Mouse (Mus musculus) liver, embryonic 12.5 days (tissue): Measurements from ENCODE around the gene Odf3b. TPM values are rescaled to one million over a fixed set of nuclear protein-coding genes. Genes with fewer than 3 reads are reported as not detected.

Source experiments
- ATAC-seq: fragments of 200-750 bp; cut with Nextera tagmentation; 2 replicates; pipeline ENCODE4 v1.8.0; 2017; ENCODE audit warnings: moderate number of reproducible peaks, mild to moderate bottlenecking, moderate library complexity
- H3K27ac ChIP-seq: fragments of 300-500 bp; sonication (generic); 2 replicates; pipeline ENCODE4 v1.5.1; 2016; ENCODE audit warnings: mild to moderate bottlenecking
- H3K27me3 ChIP-seq: fragments of 300-500 bp; sonication (generic); replicated peaks from 2 replicates; pipeline ENCODE4 v1.6.1; 2016; ENCODE audit warnings: mild to moderate bottlenecking, moderate library complexity
- H3K36me3 ChIP-seq: fragments of 300-500 bp; sonication (generic); 2 replicates; pipeline ENCODE4 v1.6.1; 2016; ENCODE audit warnings: mild to moderate bottlenecking, moderate library complexity
- H3K4me1 ChIP-seq: fragments of 300-500 bp; sonication (generic); 2 replicates; pipeline ENCODE4 v1.6.1; 2016
- H3K4me2 ChIP-seq: fragments of 300-500 bp; sonication (generic); 2 replicates; pipeline ENCODE4 v1.6.1; 2016; ENCODE audit warnings: mild to moderate bottlenecking, moderate library complexity
- H3K4me3 ChIP-seq: fragments of 300-500 bp; sonication (generic); 2 replicates; pipeline ENCODE4 v1.5.1; 2016; ENCODE audit warnings: mild to moderate bottlenecking, moderate library complexity
- H3K9ac ChIP-seq: fragments of 300-500 bp; sonication (generic); 2 replicates; pipeline ENCODE4 v1.6.1; 2016; ENCODE audit warnings: mild to moderate bottlenecking, moderate library complexity
- H3K9me3 ChIP-seq: fragments of 300-500 bp; sonication (generic); replicated peaks from 2 replicates; pipeline ENCODE4 v1.6.1; 2016; ENCODE audit warnings: mild to moderate bottlenecking, moderate library complexity
- WGBS: fragments of 180-500 bp; shearing (Covaris S2); methylation state at CpG from one replicate; pipeline ENCODE4 v1.1.7; 2016; ENCODE audit not compliant: insufficient replicate concordance; 5-methylcytosine and 5-hydroxymethylcytosine counted together
- polyA plus RNA-seq: library from polyadenylated mRNA; unstranded; fragments of >200 nt; fragmentation: Nextera tagmentation; extraction: Ambion mirVana; gene quantifications from 2 replicates; pipeline ENCODE4 v1.2.1, GENCODE M21; 2016

Gene Odf3b
- polyA plus RNA-seq, 1 experiment from 2014 or later = 0.50 TPM

GRCm38 (mm10) chr15:89373762-89374248, 5.3 kb downstream of the Odf3b start, which contains the start of gene Sco2:
Sco2 (minus strand) TSS chr15:89373846.
- peaks cover 41% of the 10 kb centered on the region for H3K36me3 ChIP-seq
- peaks cover 31% of the 10 kb centered on the region for H3K27me3 ChIP-seq
- H3K4me3 ChIP-seq = peak within 1 kb of the TSS; percentile 76
- H3K27ac ChIP-seq = peak within 1 kb of the TSS; percentile 90
- no peaks in the 10 kb centered on the region for H3K9me3 ChIP-seq
- peak within 1 kb of the TSS; percentile 96 for H3K4me2 ChIP-seq
- H3K4me1 ChIP-seq = peaks cover 48% of the 10 kb centered on the region
- WGBS = 1% methylated on average over 42 of the region's 42 CpGs
- peak; percentile 71 for ATAC-seq
- H3K9ac ChIP-seq = peak within 1 kb of the TSS; percentile 81

GRCm38 (mm10) chr15:89373027-89373761, 5.9 kb downstream of the Odf3b start:
- ATAC-seq = peak; percentile 85
- Histone ChIP-seq H3K4me2 (peak overlapping the region; percentile 96), H3K9me3 (no peaks in the 10 kb centered on the region), H3K4me1 (peaks cover 41% of the 10 kb centered on the region), H3K9ac (peak overlapping the region; percentile 81), H3K36me3 (peaks cover 48% of the 10 kb centered on the region), H3K27ac (peak overlapping the region; percentile 90), H3K27me3 (peaks cover 25% of the 10 kb centered on the region), H3K4me3 (peak overlapping the region; percentile 76)
- 1% methylated on average over 35 of the region's 35 CpGs for WGBS

- Histone ChIP-seq H3K4me2 (peak overlapping the region; percentile 96), H3K27ac (peak overlapping the region; percentile 90; the same call in 1 of the 2 replicates), H3K9me3 (no peaks in the 10 kb centered on the region), H3K4me3 (peak overlapping the region; percentile 76), H3K36me3 (peaks cover 54% of the 10 kb centered on the region), H3K27me3 (peaks cover 18% of the 10 kb centered on the region), H3K9ac (peak overlapping the region; percentile 81; the same call in 1 of the 2 replicates), H3K4me1 (peaks cover 37% of the 10 kb centered on the region)
- no peak for ATAC-seq
- 81% methylated on average over 7 of the region's 7 CpGs for WGBS
Observed at GRCm38 (mm10) chr15:89372536-89372935, 6.5 kb downstream of the Odf3b start.

- H3K4me2 ChIP-seq = peak overlapping the region; percentile 96
- WGBS = 85% methylated on average over 13 of the region's 13 CpGs
- no peaks in the 10 kb centered on the region for H3K9me3 ChIP-seq
- H3K9ac ChIP-seq = 0 out of 2 replicates have a peak overlapping the region, but pooled peaks have one; percentile 81
- 0 out of 2 replicates have a peak overlapping the region, but pooled peaks have one; percentile 28 for H3K27ac ChIP-seq
- H3K4me1 ChIP-seq = peaks cover 36% of the 10 kb centered on the region
- peaks cover 13% of the 10 kb centered on the region for H3K27me3 ChIP-seq
- H3K36me3 ChIP-seq = peaks cover 59% of the 10 kb centered on the region
- no peak for ATAC-seq
- H3K4me3 ChIP-seq = no peak overlapping the region
Observed at GRCm38 (mm10) chr15:89372068-89372467, 7.0 kb downstream of the Odf3b start.

- Histone ChIP-seq H3K27ac (no peak overlapping the region), H3K4me2 (no peak overlapping the region), H3K36me3 (peaks cover 100% of the 10 kb centered on the region), H3K9me3 (no peaks in the 10 kb centered on the region), H3K4me1 (no peaks in the 10 kb centered on the region), H3K27me3 (no peaks in the 10 kb centered on the region), H3K4me3 (no peak overlapping the region), H3K9ac (no peak overlapping the region)
- WGBS = 91% methylated on average over 4 of the region's 4 CpGs
- ATAC-seq = no peak
Observed at GRCm38 (mm10) chr15:89365141-89365551, 13.9 kb downstream of the Odf3b start.

GRCm38 (mm10) chr15:89363051-89363450, 16.0 kb downstream of the Odf3b start:
- H3K27me3 ChIP-seq = no peaks in the 10 kb centered on the region
- H3K27ac ChIP-seq = no peak overlapping the region
- WGBS = 90% methylated on average over 7 of the region's 7 CpGs
- H3K9ac ChIP-seq = no peak overlapping the region
- no peak overlapping the region for H3K4me3 ChIP-seq
- no peak overlapping the region for H3K4me2 ChIP-seq
- peaks cover 19% of the 10 kb centered on the region for H3K4me1 ChIP-seq
- no peaks in the 10 kb centered on the region for H3K9me3 ChIP-seq
- no peak for ATAC-seq
- H3K36me3 ChIP-seq = peaks cover 98% of the 10 kb centered on the region

GRCm38 (mm10) chr15:89358784-89359183, 20.3 kb downstream of the Odf3b start:
- no peak for ATAC-seq
- Histone ChIP-seq H3K9ac (no peak overlapping the region; the same call in 1 of the 2 replicates), H3K27me3 (no peaks in the 10 kb centered on the region), H3K4me3 (no peak overlapping the region), H3K9me3 (no peaks in the 10 kb centered on the region), H3K27ac (no peak overlapping the region), H3K36me3 (peaks cover 61% of the 10 kb centered on the region), H3K4me2 (0 out of 2 replicates have a peak overlapping the region, but pooled peaks have one; percentile 7), H3K4me1 (peaks cover 44% of the 10 kb centered on the region)
- WGBS = 31% methylated on average over 3 of the region's 3 CpGs

- H3K27me3 ChIP-seq = no peaks in the 10 kb centered on the region
- WGBS = under 1% methylated on average over 15 of the region's 15 CpGs
- H3K9ac ChIP-seq = peak overlapping the region; percentile 91
- peaks cover 46% of the 10 kb centered on the region for H3K4me1 ChIP-seq
- peak overlapping the region; percentile 80 for H3K4me3 ChIP-seq
- H3K36me3 ChIP-seq = peaks cover 61% of the 10 kb centered on the region
- peak overlapping the region; percentile 86 for H3K27ac ChIP-seq
- H3K4me2 ChIP-seq = peak overlapping the region; percentile 92
- H3K9me3 ChIP-seq = no peaks in the 10 kb centered on the region
- peak; percentile 63 for ATAC-seq
Observed at GRCm38 (mm10) chr15:89356372-89356771, 22.7 kb downstream of the Odf3b start.

- Histone ChIP-seq H3K36me3 (peaks cover 61% of the 10 kb centered on the region), H3K9ac (peak within 1 kb of the TSS; percentile 91), H3K9me3 (no peaks in the 10 kb centered on the region), H3K27ac (peak within 1 kb of the TSS; percentile 86), H3K4me2 (peak within 1 kb of the TSS; percentile 92), H3K27me3 (no peaks in the 10 kb centered on the region), H3K4me3 (peak within 1 kb of the TSS; percentile 80), H3K4me1 (peaks cover 46% of the 10 kb centered on the region)
- WGBS = under 1% methylated on average over 64 of the region's 64 CpGs
- peak; percentile 88 for ATAC-seq
Observed at GRCm38 (mm10) chr15:89355241-89356187, 23.6 kb downstream of the Odf3b start, which contains the start of the genes Lmf2 and Ncaph2. Lmf2 (minus strand) TSS chr15:89355659. Ncaph2 (plus strand) TSS chr15:89355719.

GRCm38 (mm10) chr15:89354455-89354854, 24.6 kb downstream of the Odf3b start:
- WGBS = 69% methylated on average over 7 of the region's 7 CpGs
- no peaks in the 10 kb centered on the region for H3K9me3 ChIP-seq
- H3K4me3 ChIP-seq = peak overlapping the region; percentile 80
- peaks cover 41% of the 10 kb centered on the region for H3K4me1 ChIP-seq
- H3K9ac ChIP-seq = peak overlapping the region; percentile 91
- H3K27me3 ChIP-seq = no peaks in the 10 kb centered on the region
- H3K36me3 ChIP-seq = peaks cover 60% of the 10 kb centered on the region
- H3K27ac ChIP-seq = peak overlapping the region; percentile 84; the same call in 1 of the 2 replicates
- ATAC-seq = no peak
- H3K4me2 ChIP-seq = peak overlapping the region; percentile 92

- WGBS = 93% methylated on average over 16 of the region's 16 CpGs
- Histone ChIP-seq H3K4me1 (peaks cover 34% of the 10 kb centered on the region), H3K4me2 (peak overlapping the region; percentile 92), H3K9me3 (no peaks in the 10 kb centered on the region), H3K27me3 (no peaks in the 10 kb centered on the region), H3K9ac (peak overlapping the region; percentile 91), H3K36me3 (peaks cover 56% of the 10 kb centered on the region), H3K27ac (no peak overlapping the region), H3K4me3 (peak overlapping the region; percentile 80)
- no peak for ATAC-seq
Observed at GRCm38 (mm10) chr15:89353837-89354236, 25.2 kb downstream of the Odf3b start.
